Mouse (Mus musculus) stomach, postnatal 0 days (tissue): Measurements from ENCODE around the gene Klhl8. TPM values are rescaled to one million over a fixed set of nuclear protein-coding genes. Genes with fewer than 3 reads are reported as not detected.

Source experiments
- ATAC-seq: fragments of 200-750 bp; cut with Nextera tagmentation; 2 replicates; pipeline ENCODE4 v1.8.0; 2017; ENCODE audit not compliant: low FRiP score, low TSS enrichment
- DNase-seq: peaks from one replicate; pipeline ENCODE4 v3.0.0-alpha.2; 2016; ENCODE audit warnings: low spot score
- H3K27ac ChIP-seq: fragments of 300-500 bp; sonication (generic); replicated peaks from 2 replicates; pipeline ENCODE4 v1.5.1; 2014; ENCODE audit warnings: mild to moderate bottlenecking, control low read depth
- H3K27me3 ChIP-seq: fragments of 300-500 bp; sonication (generic); 2 replicates; pipeline ENCODE4 v1.6.1; 2014; ENCODE audit warnings: low read length; ENCODE audit not compliant: control insufficient read depth, insufficient read depth
- H3K36me3 ChIP-seq: fragments of 300-500 bp; sonication (generic); 2 replicates; pipeline ENCODE4 v1.6.1; 2014; ENCODE audit warnings: low read length, mixed read lengths; ENCODE audit not compliant: control insufficient read depth, insufficient read depth
- H3K4me1 ChIP-seq: fragments of 300-500 bp; sonication (generic); replicated peaks from 2 replicates; pipeline ENCODE4 v1.6.1; 2014; ENCODE audit warnings: antibody characterized with exemption; ENCODE audit not compliant: control insufficient read depth, insufficient read depth
- H3K4me2 ChIP-seq: fragments of 300-500 bp; sonication (generic); replicated peaks from 2 replicates; pipeline ENCODE4 v1.6.1; 2014; ENCODE audit warnings: low read depth, mild to moderate bottlenecking, control low read depth, moderate library complexity
- H3K4me3 ChIP-seq: fragments of 300-500 bp; sonication (generic); 2 replicates; pipeline ENCODE4 v1.5.1; 2014; ENCODE audit warnings: low read depth, low read length, control low read depth
- H3K9ac ChIP-seq: fragments of 300-500 bp; sonication (generic); 2 replicates; pipeline ENCODE4 v1.6.1; 2014; ENCODE audit warnings: mild to moderate bottlenecking, low read length, control low read depth, mixed read lengths
- H3K9me3 ChIP-seq: fragments of 300-500 bp; sonication (generic); 2 replicates; pipeline ENCODE4 v1.6.1; 2016; ENCODE audit warnings: low read length; ENCODE audit not compliant: control insufficient read depth
- CTCF ChIP-seq: IDR thresholded peaks from 2 replicates; pipeline ENCODE4 v1.5.1; 2016; ENCODE audit warnings: antibody characterized with exemption, low read depth, mild to moderate bottlenecking, moderate library complexity
- EP300 ChIP-seq: optimal IDR thresholded peaks from 2 replicates; pipeline ENCODE3; 2016; ENCODE audit warnings: antibody characterized with exemption
- WGBS: fragments of 180-500 bp; shearing (Covaris S2); extraction: QIAGEN DNeasy Blood & Tissue Kit; methylation state at CpG from one replicate; pipeline ENCODE4 v1.1.7; 2014; 5-methylcytosine and 5-hydroxymethylcytosine counted together
- polyA plus RNA-seq: library from polyadenylated mRNA; unstranded; fragments of >200 nt; fragmentation: Nextera tagmentation; extraction: Ambion mirVana; gene quantifications from 2 replicates; pipeline ENCODE4 v1.2.1, GENCODE M21; 2015

Gene Klhl8
- polyA plus RNA-seq, 1 experiment from 2014 or later: 7.7 TPM

GRCm38 (mm10) chr5:103928196-103928550, 17.1 kb upstream of the Klhl8 start:
- TF ChIP-seq EP300 (no peak), CTCF (no peak)
- Histone ChIP-seq H3K9me3 (no peaks in the 10 kb centered on the region), H3K27ac (peak overlapping the region; percentile 61), H3K4me3 (no peak overlapping the region), H3K36me3 (no peaks in the 10 kb centered on the region), H3K27me3 (no peaks in the 10 kb centered on the region), H3K9ac (peak overlapping the region; percentile 52; the same call in 1 of the 2 replicates), H3K4me1 (0 out of 2 replicates have a peak, but pooled peaks cover 3% of the 10 kb centered on the region), H3K4me2 (peak overlapping the region; percentile 66; the same call in 1 of the 2 replicates)
- 48% methylated on average over 7 of the region's 7 CpGs for WGBS
- ATAC-seq (no peak), DNase-seq (no peak)

GRCm38 (mm10) chr5:103927429-103928195, 16.6 kb upstream of the Klhl8 start:
- peak overlapping the region; percentile 52 for H3K9ac ChIP-seq

GRCm38 (mm10) chr5:103926398-103926797, 15.3 kb upstream of the Klhl8 start:
- TF ChIP-seq CTCF: peak; percentile 67
- no peak for TF ChIP-seq EP300
- Histone ChIP-seq H3K36me3 (no peaks in the 10 kb centered on the region), H3K9me3 (no peaks in the 10 kb centered on the region), H3K4me1 (0 out of 2 replicates have a peak, but pooled peaks cover 3% of the 10 kb centered on the region), H3K4me3 (no peak overlapping the region), H3K27me3 (no peaks in the 10 kb centered on the region), H3K27ac (no peak overlapping the region), H3K9ac (no peak overlapping the region), H3K4me2 (no peak overlapping the region)
- peak; percentile 45 for DNase-seq
- WGBS: 70% methylated on average over 12 of the region's 12 CpGs
- no peak for ATAC-seq

More at GRCm38 (mm10) chr5:103927429-103928195, 16.6 kb upstream of the Klhl8 start:
- Histone ChIP-seq H3K9me3 (no peaks in the 10 kb centered on the region), H3K4me1 (0 out of 2 replicates have a peak, but pooled peaks cover 3% of the 10 kb centered on the region), H3K27me3 (no peaks in the 10 kb centered on the region), H3K4me2 (peak overlapping the region; percentile 66), H3K27ac (peak overlapping the region; percentile 61), H3K4me3 (peak overlapping the region; percentile 32), H3K36me3 (no peaks in the 10 kb centered on the region)
- DNase-seq: peak; percentile 90
- 22% methylated on average over 27 of the region's 27 CpGs for WGBS
- peak; percentile 85 for ATAC-seq
- no peak for TF ChIP-seq EP300
- TF ChIP-seq CTCF: peak; percentile 93

GRCm38 (mm10) chr5:103923755-103924154, 12.7 kb upstream of the Klhl8 start:
- H3K9me3 ChIP-seq: no peaks in the 10 kb centered on the region
- no peaks in the 10 kb centered on the region for H3K27me3 ChIP-seq
- H3K4me2 ChIP-seq: no peak overlapping the region
- WGBS: 60% methylated on average over 2 of the region's 2 CpGs
- 0 out of 2 replicates have a peak, but pooled peaks cover 3% of the 10 kb centered on the region for H3K4me1 ChIP-seq
- TF ChIP-seq CTCF (no peak), EP300 (no peak)
- no peak for DNase-seq
- H3K9ac ChIP-seq: no peak overlapping the region
- ATAC-seq: no peak
- H3K4me3 ChIP-seq: no peak overlapping the region
- H3K36me3 ChIP-seq: no peaks in the 10 kb centered on the region
- H3K27ac ChIP-seq: no peak overlapping the region

GRCm38 (mm10) chr5:103923101-103923500, 12.0 kb upstream of the Klhl8 start:
- DNase-seq (no peak), ATAC-seq (no peak)
- Histone ChIP-seq H3K27me3 (no peaks in the 10 kb centered on the region), H3K36me3 (no peaks in the 10 kb centered on the region), H3K4me2 (no peak overlapping the region), H3K9ac (no peak overlapping the region), H3K4me3 (no peak overlapping the region), H3K27ac (no peak overlapping the region), H3K4me1 (0 out of 2 replicates have a peak, but pooled peaks cover 3% of the 10 kb centered on the region), H3K9me3 (no peaks in the 10 kb centered on the region)
- WGBS: 80% methylated on average over 6 of the region's 6 CpGs
- TF ChIP-seq CTCF: no peak
- TF ChIP-seq EP300: no peak

GRCm38 (mm10) chr5:103922436-103922835, 11.4 kb upstream of the Klhl8 start:
- Histone ChIP-seq H3K4me1 (no peaks in the 10 kb centered on the region), H3K27me3 (no peaks in the 10 kb centered on the region), H3K9ac (no peak overlapping the region), H3K36me3 (no peaks in the 10 kb centered on the region), H3K4me2 (no peak overlapping the region), H3K4me3 (no peak overlapping the region), H3K27ac (no peak overlapping the region), H3K9me3 (no peaks in the 10 kb centered on the region)
- 62% methylated on average over 5 of the region's 5 CpGs for WGBS
- DNase-seq (no peak), ATAC-seq (no peak)
- TF ChIP-seq EP300 (no peak), CTCF (no peak)
